Mouse (Mus musculus) splenic B cell, adult 2 months (primary cell): Measurements from ENCODE around the gene Slc15a2.

Source experiments
- DNase-seq: peaks from one replicate; pipeline ENCODE4 v3.0.0-alpha.2; 2011; ENCODE audit warnings: low read depth, low spot score
- H3K27me3 ChIP-seq: 2 replicates; pipeline ENCODE4 v1.6.1; 2012; ENCODE audit warnings: mild to moderate bottlenecking, low read length, moderate library complexity, mixed read lengths; ENCODE audit not compliant: control insufficient read depth, poor library complexity, insufficient read depth, severe bottlenecking
- H3K36me3 ChIP-seq: 2 replicates; pipeline ENCODE4 v1.6.1; 2012; ENCODE audit warnings: mild to moderate bottlenecking, low read length, moderate library complexity, mixed read lengths; ENCODE audit not compliant: control insufficient read depth, poor library complexity, insufficient read depth, severe bottlenecking

Slc15a2 gene

DNA sequence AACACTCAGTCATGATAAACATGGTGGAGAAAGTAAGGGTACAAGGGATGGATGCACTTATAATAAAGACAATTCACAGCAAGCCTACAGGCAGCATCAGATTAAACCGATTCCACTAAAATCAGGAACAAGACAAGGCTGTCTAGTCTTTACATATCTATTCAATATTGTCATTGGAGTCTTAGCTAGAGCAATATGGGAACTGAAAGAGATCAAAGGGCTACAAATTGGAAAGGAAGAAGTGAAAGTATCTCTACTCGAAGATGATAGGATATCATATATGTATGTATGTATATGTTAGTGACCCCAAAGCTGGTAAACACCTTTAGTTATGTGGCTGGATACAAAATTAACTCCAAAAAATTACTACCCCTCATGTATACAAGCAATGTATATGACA, 55.8 kb downstream of the Slc15a2 start:
- peak; percentile 64 for DNase-seq
- H3K36me3 ChIP-seq: no peaks in the 10 kb centered on the region
- H3K27me3 ChIP-seq: no peaks in the 10 kb centered on the region

- DNase-seq: peak; percentile 82
- Histone ChIP-seq H3K27me3 (no peaks in the 10 kb centered on the region), H3K36me3 (no peaks in the 10 kb centered on the region)
Observed at GRCm38 (mm10) chr16:36723880-36724443, 60.8 kb downstream of the Slc15a2 start.

GRCm38 (mm10) chr16:36722739-36723138, 62.0 kb downstream of the Slc15a2 start:
- H3K27me3 ChIP-seq: no peaks in the 10 kb centered on the region
- H3K36me3 ChIP-seq: no peaks in the 10 kb centered on the region
- DNase-seq: no peak

DNA sequence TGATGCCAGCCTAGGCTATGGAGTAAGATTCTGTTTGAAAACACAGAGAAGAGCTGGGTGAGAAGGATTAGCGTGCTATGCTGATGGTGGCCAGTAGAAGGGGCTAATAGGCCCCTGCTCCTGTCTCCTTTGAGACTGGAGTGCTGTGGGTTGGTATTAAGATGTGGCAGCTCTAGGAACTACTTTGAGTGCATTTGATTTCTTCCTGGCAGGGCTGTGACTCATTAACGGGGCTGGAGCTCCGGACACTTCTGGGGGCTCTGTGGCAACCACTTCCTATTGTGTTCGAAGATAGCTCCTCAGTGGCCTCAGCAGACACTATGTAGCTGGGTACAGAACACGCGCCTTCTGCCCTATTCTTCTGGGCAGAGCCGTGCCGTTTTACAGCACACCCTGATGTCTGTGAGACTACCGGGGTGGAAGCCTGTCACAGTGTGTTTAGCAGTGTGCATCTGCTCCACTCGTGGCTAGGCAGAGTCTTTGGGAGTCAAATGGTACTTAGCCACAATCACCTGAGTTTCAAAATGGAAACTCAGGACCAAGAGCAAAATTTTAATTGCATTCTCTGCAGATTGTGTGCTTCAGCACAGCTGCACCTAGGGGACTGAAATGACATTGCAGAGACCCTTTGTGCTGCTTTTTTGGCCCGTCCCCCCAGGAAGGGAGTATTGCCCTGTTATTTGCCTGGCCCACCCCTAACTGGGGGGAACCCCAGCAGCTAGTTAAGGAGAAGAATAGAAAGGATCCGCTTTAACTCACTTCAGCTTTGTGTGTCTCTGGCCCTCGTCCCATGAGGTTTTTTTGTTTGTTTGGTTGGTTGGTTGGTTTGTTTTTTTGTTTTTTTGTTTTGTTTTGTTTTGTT, 64.3 kb downstream of the Slc15a2 start:
- H3K27me3 ChIP-seq: no peaks in the 10 kb centered on the region
- no peaks in the 10 kb centered on the region for H3K36me3 ChIP-seq
- peak; percentile 71 for DNase-seq

GRCm38 (mm10) chr16:36718637-36719036, 66.1 kb downstream of the Slc15a2 start:
- Histone ChIP-seq H3K36me3 (no peaks in the 10 kb centered on the region), H3K27me3 (no peaks in the 10 kb centered on the region)
- DNase-seq: peak; percentile 54

GRCm38 (mm10) chr16:36717481-36717880, 67.3 kb downstream of the Slc15a2 start:
- Histone ChIP-seq H3K36me3 (no peaks in the 10 kb centered on the region), H3K27me3 (no peaks in the 10 kb centered on the region)
- peak; percentile 85 for DNase-seq

GRCm38 (mm10) chr16:36711760-36712159, 73.0 kb downstream of the Slc15a2 start:
- no peaks in the 10 kb centered on the region for H3K36me3 ChIP-seq
- peak; percentile 98 for DNase-seq
- H3K27me3 ChIP-seq: no peaks in the 10 kb centered on the region

GRCm38 (mm10) chr16:36710794-36711193, 74.0 kb downstream of the Slc15a2 start:
- Histone ChIP-seq H3K36me3 (no peaks in the 10 kb centered on the region), H3K27me3 (no peaks in the 10 kb centered on the region)
- peak; percentile 73 for DNase-seq

DNA sequence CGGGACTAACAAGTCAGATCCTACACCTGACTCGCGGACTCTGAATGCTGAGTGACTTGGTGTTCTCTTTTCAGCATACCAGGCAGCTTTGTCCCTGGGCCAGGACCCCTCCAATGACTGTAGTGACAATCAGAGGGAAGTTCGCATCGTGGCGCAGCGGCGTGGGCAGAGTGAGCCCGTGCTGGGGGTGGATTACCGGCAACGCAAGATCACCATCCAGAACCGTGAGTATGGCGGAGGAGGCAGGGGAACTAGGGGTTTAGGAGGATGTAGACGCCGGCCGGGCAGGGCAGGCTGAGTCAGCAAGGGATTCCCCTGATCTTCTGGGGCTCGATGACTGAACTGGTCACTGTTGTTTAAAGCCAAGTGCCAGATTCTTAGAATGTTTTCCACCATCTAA, 75.4 kb downstream of the Slc15a2 start:
- DNase-seq: peak; percentile 92

GRCm38 (mm10) chr16:36708751-36709150, 76.0 kb downstream of the Slc15a2 start:
- DNase-seq: peak; percentile 68
- Histone ChIP-seq H3K27me3 (no peaks in the 10 kb centered on the region), H3K36me3 (no peaks in the 10 kb centered on the region)

More for the DNA sequence above, 75.4 kb downstream of the Slc15a2 start:
- H3K36me3 ChIP-seq: no peaks in the 10 kb centered on the region
- no peaks in the 10 kb centered on the region for H3K27me3 ChIP-seq

- H3K27me3 ChIP-seq: no peaks in the 10 kb centered on the region
- DNase-seq: peak; percentile 50
- H3K36me3 ChIP-seq: no peaks in the 10 kb centered on the region
Observed at GRCm38 (mm10) chr16:36707702-36708423, 76.9 kb downstream of the Slc15a2 start.

- H3K27me3 ChIP-seq: no peaks in the 10 kb centered on the region
- no peak for DNase-seq
- H3K36me3 ChIP-seq: no peaks in the 10 kb centered on the region
Observed at GRCm38 (mm10) chr16:36700484-36700883, 84.3 kb downstream of the Slc15a2 start.
